Mouse (Mus musculus): ENCODE measurements around the gene Parvb. TPM values are rescaled to one million over a fixed set of nuclear protein-coding genes. Genes with fewer than 3 reads are reported as not detected.

Gene Parvb
- total and polyA plus RNA-seq, 3 experiments, result 4.8 to 58.0 TPM; not detected in 1

DNA sequence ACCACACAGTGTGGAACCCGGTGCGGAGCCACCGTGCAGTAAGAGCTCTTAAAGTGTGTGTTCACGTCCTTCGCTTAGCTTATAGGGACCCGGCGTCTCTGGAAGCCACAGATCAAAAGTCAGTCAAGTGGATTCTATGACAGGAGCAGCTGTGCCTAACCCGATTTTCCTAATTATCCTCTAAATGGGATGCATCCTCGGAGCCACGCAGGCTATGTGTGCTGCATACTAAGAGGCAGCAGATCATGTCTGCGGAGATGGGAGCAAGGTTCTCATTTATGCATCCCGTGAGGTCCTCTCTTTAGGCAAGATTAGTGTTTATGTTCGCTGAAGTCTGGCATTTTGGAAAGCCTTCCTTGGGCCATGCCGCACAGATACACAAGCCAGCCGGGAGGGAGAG lies 4.9 kb upstream of the Parvb start:
- Histone ChIP-seq H3K4me1 (ENCODE audit: control insufficient read depth in 1 of 2, insufficient read depth in 2 of 2, low read length in 2 of 2) (peaks cover 0 to 9% of the 10 kb centered on the region in 2 experiments; a peak in 2 of 4 replicates), H3K36me3 (ENCODE audit: control insufficient read depth in 1 of 2, insufficient read depth in 2 of 2, low read length in 2 of 2) (peaks cover 0 to 5% of the 10 kb centered on the region in 2 experiments; a peak in 2 of 4 replicates), H3K27me3 (ENCODE audit: control insufficient read depth in 1 of 2, insufficient read depth in 2 of 2, low read length in 2 of 2) (no peaks in the 10 kb centered on the region), H3K27ac (ENCODE audit: control insufficient read depth, low read depth, low read length) (no peak overlapping the region), H3K9me3 (replicated peaks; ENCODE audit: insufficient read depth, low read length) (no peaks in the 10 kb centered on the region), H3K79me2 (ENCODE audit: control insufficient read depth, insufficient read depth, low read length, poor library complexity) (peaks cover under 1% of the 10 kb centered on the region; the same call in 1 of the 2 replicates), H3K9ac (ENCODE audit: control insufficient read depth, low read depth, low read length, poor library complexity, severe bottlenecking) (no peak overlapping the region), H3K4me3 (ENCODE audit: control insufficient read depth in 1 of 2, insufficient read depth in 1 of 2, low read depth in 2 of 2, low read length in 2 of 2) (no peak overlapping the region)
- no peak for DNase-seq (ENCODE audit: low read depth, low spot score)
- TF ChIP-seq ZNF384 (IDR thresholded peaks at IDR 0.05; ENCODE audit: low read depth, low read length) (no peak), E2F4 (IDR thresholded peaks at IDR 0.05; ENCODE audit: borderline replicate concordance, low read depth, low read length) (no peak), USF2 (IDR thresholded peaks at IDR 0.05; ENCODE audit: borderline replicate concordance in 1 of 2, insufficient read depth in 1 of 2, low read depth in 1 of 2, low read length in 2 of 2) (no peak)

DNA sequence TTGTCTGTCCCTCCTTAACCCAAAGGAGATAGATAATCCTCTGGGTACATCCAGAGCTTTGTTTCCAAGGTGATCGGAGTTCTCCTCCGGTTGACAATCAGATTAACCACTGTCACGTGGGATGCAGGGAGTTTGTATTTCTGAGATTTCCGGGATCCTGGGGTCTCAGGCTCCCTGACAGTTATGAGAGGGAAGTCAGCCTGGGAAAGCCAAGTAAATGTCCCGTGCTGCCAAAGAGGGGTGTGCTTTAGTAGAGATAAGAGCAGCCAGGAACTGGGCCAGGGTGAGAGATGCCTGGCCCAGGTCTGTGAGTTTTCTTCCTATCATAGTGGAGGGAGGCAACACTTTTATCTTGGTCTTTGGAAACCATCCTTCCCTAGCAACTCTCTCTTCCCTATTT lies 1.2 kb upstream of the Parvb start:
- Histone ChIP-seq H3K27me3 (ENCODE audit: control insufficient read depth in 1 of 2, insufficient read depth in 2 of 2, low read length in 2 of 2) (no peaks in the 10 kb centered on the region), H3K9ac (ENCODE audit: control insufficient read depth, low read depth, low read length, poor library complexity, severe bottlenecking) (no peak overlapping the region), H3K4me1 (ENCODE audit: control insufficient read depth in 1 of 2, insufficient read depth in 2 of 2, low read length in 2 of 2) (peaks cover 0 to 16% of the 10 kb centered on the region in 2 experiments; a peak in 2 of 4 replicates), H3K9me3 (replicated peaks; ENCODE audit: insufficient read depth, low read length) (no peaks in the 10 kb centered on the region), H3K4me3 (ENCODE audit: control insufficient read depth in 1 of 2, insufficient read depth in 1 of 2, low read depth in 2 of 2, low read length in 2 of 2) (peak overlapping the region in 1 of 2 experiments; percentile 18; a peak in 3 of 4 replicates), H3K79me2 (ENCODE audit: control insufficient read depth, insufficient read depth, low read length, poor library complexity) (peaks cover 20% of the 10 kb centered on the region), H3K36me3 (ENCODE audit: control insufficient read depth in 1 of 2, insufficient read depth in 2 of 2, low read length in 2 of 2) (peaks cover 0 to 11% of the 10 kb centered on the region in 2 experiments; a peak in 2 of 4 replicates), H3K27ac (ENCODE audit: control insufficient read depth, low read depth, low read length) (peak overlapping the region; percentile 92)
- peak; percentile 79 for DNase-seq (ENCODE audit: low read depth, low spot score)
- TF ChIP-seq KAT2A (conservative IDR thresholded peaks at IDR 0.05; ENCODE audit: low read depth, low read length), result no peak
- peak; percentile 75 for TF ChIP-seq ETS1 (IDR thresholded peaks at IDR 0.05; ENCODE audit: low read depth, low read length)
- TF ChIP-seq TAL1 (IDR thresholded peaks at IDR 0.05; ENCODE audit: low read length), result peak; percentile 40
- TF ChIP-seq TCF12 (IDR thresholded peaks at IDR 0.05; ENCODE audit: low read depth, low read length), result peak; percentile 85
- 0 out of 2 replicates have a peak, but pooled peaks have one; percentile 5 for TF ChIP-seq ZC3H11A (IDR thresholded peaks at IDR 0.05; ENCODE audit: low read depth, low read length)
- TF ChIP-seq SMC3 (IDR thresholded peaks at IDR 0.05; ENCODE audit: low read depth, low read length), result no peak
- no peak for TF ChIP-seq E2F4 (IDR thresholded peaks at IDR 0.05; ENCODE audit: borderline replicate concordance, low read depth, low read length)
- TF ChIP-seq NELFE (IDR thresholded peaks at IDR 0.05; ENCODE audit: low read depth, low read length), result no peak
- peak; percentile 79 for TF ChIP-seq GATA1 (IDR thresholded peaks at IDR 0.05; ENCODE audit: low read depth, low read length)
- TF ChIP-seq ELF1 (IDR thresholded peaks at IDR 0.05; ENCODE audit: low read depth, low read length), result peak; percentile 43; the same call in 1 of the 2 replicates
- TF ChIP-seq EP300 (IDR thresholded peaks at IDR 0.05; ENCODE audit: low read depth in 1 of 2, low read length in 2 of 2), result peak; percentile 81 to 82
- TF ChIP-seq POLR2A (IDR thresholded peaks at IDR 0.05; ENCODE audit: control insufficient read depth in 1 of 2, insufficient read depth in 1 of 2, low read depth in 1 of 2, low read length in 2 of 2, poor library complexity in 1 of 2), result no peak
- TF ChIP-seq USF1 (IDR thresholded peaks at IDR 0.05; ENCODE audit: low read depth, low read length), result peak; percentile 88
- peak; percentile 80; the same call in 1 of the 2 replicates for TF ChIP-seq RCOR1 (IDR thresholded peaks at IDR 0.05; ENCODE audit: low read depth, low read length)
- peak; percentile 89 for TF ChIP-seq BHLHE40 (IDR thresholded peaks at IDR 0.05; ENCODE audit: borderline replicate concordance, low read depth, low read length)
- TF ChIP-seq RAD21 (IDR thresholded peaks at IDR 0.05; ENCODE audit: low read depth, low read length), result no peak

Measured in MEL (cell line).